Mouse (Mus musculus): ENCODE measurements at regions not wholly inside any gene's neighbourhood (a gene's known extent, or its start where the extent isn't known, plus 50 kb on each side); places are given as distances from the start of the nearest gene placed in this dataset.
"Not testable (repeated sequence)": the region's sequence is repeated elsewhere in the genome, so short reads cannot be mapped to it uniquely, and the experiment has no call there.

DNA sequence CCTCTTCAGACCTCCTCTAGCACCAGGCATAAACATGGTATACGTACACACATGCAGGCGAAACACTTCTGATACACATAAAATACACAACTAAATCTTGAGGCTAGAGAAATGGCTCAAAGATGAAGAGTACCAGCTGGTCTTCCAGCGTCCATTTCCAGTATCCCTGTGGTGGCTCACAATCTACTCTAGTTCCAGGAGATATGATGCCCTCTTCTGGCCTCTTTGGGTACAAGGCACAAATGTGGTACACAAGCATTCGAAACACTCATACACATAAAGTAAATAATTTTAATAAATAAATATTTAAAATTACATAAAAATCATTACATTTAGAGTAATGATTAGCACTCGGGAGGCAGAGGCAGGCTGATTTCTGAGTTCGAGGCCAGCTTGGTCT, 50.7 kb upstream of the Rabgap1l start:
- no peak for DNase-seq

DNA sequence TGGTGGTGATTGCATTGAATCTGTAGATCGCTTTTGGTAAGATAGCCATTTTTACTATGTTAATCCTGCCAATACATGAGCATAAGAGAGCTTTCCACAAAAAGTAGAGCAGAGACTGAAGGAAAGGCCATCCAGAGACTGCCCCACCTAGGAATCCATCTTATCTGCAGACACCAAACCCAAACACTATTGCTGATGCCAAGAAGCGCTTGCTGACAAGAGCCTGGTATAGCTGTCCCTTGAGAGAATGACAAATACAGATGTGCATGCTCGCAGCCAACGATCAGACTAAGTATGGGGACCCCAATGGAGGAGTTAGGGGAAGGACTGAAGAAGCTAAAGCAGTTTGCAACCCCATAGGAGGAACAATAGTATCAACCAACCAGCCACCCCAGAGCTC, 51.7 kb upstream of the Rabgap1l start:
- not testable (repeated sequence) for DNase-seq

DNA sequence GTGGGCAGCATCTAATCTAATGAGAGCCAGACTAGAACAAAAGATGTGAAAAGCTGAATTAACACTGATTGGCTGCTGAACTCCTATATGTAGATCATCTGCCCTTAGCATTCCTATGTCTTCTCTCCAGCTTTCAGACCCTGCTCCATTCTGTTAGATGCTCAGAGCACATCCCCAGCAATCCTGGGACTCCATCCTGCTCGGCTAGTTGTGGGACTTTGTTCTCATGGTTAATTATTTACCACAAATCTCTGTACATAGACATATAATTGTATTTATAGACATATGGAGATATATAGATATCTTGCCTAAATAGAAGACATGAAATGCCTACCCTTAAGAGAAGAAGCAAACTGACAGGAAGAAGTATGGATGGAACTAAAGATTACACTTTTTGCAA, 55.5 kb upstream of the Rc3h1 start:
- no peak for DNase-seq

DNA sequence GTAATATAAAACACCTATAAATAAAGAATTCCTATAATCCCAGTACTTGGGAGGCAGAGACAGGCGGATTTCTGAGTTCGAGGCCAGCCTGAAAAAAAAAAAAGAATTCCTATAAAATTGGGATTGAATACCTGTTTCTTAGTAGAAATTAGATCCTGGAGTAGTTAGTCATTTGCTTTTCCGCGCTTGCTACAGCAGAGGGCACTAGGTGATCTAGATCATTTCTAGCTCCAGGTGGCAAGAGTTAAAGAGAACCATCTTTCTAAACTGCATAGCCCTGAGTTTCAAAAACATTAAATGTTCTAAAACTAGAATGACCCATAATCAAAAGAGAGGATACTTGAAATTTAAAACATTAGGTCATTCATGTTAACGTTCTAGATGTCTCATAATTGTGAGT, 51.8 kb upstream of the Rc3h1 start:
- DNase-seq: no peak

DNA sequence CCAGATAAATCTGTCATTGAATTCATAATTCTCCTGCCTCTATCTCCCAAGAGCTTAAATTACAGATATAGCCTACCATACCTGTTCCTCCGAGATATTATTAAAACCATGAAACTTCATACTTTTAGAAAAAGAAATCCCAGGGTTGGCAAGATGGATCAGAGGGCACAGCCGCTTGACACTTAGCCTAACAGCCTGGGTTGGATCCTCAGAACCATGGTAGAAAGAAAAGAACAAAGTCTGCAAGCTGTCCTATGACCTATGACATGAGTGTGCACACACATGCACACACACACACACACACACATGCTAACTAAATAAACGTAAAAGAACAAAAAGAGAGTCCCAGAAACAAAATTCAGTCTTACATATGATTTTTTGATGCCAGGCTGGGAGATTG, 50.8 kb upstream of the Rc3h1 start:
- DNase-seq: no peak

DNA sequence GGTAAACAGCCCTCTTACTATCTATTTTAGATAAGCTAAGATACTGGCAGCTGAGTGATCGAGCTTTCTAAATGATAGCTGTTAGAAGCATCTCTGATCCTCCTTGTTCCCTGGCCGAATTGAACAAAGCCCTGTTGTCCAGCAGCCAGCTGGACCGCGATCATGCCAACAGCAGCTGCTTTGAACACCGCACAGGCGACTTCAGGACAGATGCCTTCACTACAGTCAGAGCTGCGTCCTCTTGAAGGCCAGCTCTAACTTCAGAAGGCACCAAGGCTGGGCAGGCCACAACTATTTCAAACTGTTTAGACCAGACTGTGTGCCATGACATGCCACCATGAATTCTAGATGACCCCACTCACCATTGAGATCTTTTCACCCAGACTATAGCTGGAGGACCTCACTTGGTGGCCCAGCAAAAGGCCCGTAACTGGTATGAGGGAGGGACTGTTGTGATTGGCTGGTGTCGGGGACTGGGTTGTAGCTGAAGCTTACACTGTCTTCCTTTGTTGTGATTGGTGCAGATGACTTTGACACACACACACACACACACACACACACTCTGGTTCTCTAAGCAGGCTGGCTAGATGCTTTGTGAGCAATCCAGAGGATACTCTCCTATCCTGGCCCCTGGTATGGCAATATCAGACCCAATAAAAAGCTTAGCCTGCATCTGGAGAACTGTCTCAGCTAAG, 50.1 kb upstream of the Rc3h1 start:
- peak; percentile 54 for DNase-seq

Measured in retina, postnatal 1 day (tissue).